Mouse (Mus musculus): ENCODE measurements around the gene Mfsd14a.
"Not testable (repeated sequence)": the region's sequence is repeated elsewhere in the genome, so short reads cannot be mapped to it uniquely, and the experiment has no call there.

Gene Mfsd14a

GRCm38 (mm10) chr3:116662463-116662863 is at the start of gene Mfsd14a:
TSS of gene Mfsd14a (minus strand) at chr3:116662677.
- DNase-seq, result peak; percentile 97

GRCm38 (mm10) chr3:116711624-116712435 is 49.4 kb upstream of the Mfsd14a start:
- DNase-seq, result peak; percentile 77

- DNase-seq, result peak; percentile 6
Measured at GRCm38 (mm10) chr3:116710941-116711340, 48.5 kb upstream of the Mfsd14a start.

GRCm38 (mm10) chr3:116705637-116706204 is 43.2 kb upstream of the Mfsd14a start:
- DNase-seq, result no peak

- DNase-seq, result no peak
Measured at GRCm38 (mm10) chr3:116703835-116704234, 41.4 kb upstream of the Mfsd14a start.

GRCm38 (mm10) chr3:116702647-116703272 is 40.3 kb upstream of the Mfsd14a start:
- no peak for DNase-seq

- DNase-seq, result no peak
Measured at GRCm38 (mm10) chr3:116701601-116702000, 39.1 kb upstream of the Mfsd14a start.

GRCm38 (mm10) chr3:116698786-116699185 is 36.3 kb upstream of the Mfsd14a start:
- DNase-seq, result no peak

- DNase-seq, result no peak
Measured at GRCm38 (mm10) chr3:116695666-116695985, 33.1 kb upstream of the Mfsd14a start.

- no peak for DNase-seq
Measured at GRCm38 (mm10) chr3:116694955-116695665, 32.6 kb upstream of the Mfsd14a start.

- DNase-seq, result no peak
Measured at GRCm38 (mm10) chr3:116694312-116694711, 31.8 kb upstream of the Mfsd14a start.

- no peak for DNase-seq
Measured at GRCm38 (mm10) chr3:116681160-116681559, 18.7 kb upstream of the Mfsd14a start, which contains the start of gene Gm43191. TSS of gene Gm43191 (minus strand) at chr3:116681260.

GRCm38 (mm10) chr3:116664281-116664680 is 1.8 kb upstream of the Mfsd14a start:
- DNase-seq, result not testable (repeated sequence)

GRCm38 (mm10) chr3:116661870-116662414 is 535 bp downstream of the Mfsd14a start:
- no peak for DNase-seq

GRCm38 (mm10) chr3:116661288-116661869 is 1.1 kb downstream of the Mfsd14a start:
- no peak for DNase-seq

GRCm38 (mm10) chr3:116659856-116660430 is 2.5 kb downstream of the Mfsd14a start:
- no peak for DNase-seq

- DNase-seq, result no peak
Measured at GRCm38 (mm10) chr3:116658928-116659565, 3.4 kb downstream of the Mfsd14a start.

GRCm38 (mm10) chr3:116656184-116656965 is 6.1 kb downstream of the Mfsd14a start:
- no peak for DNase-seq

- DNase-seq, result not testable (repeated sequence)
Measured at GRCm38 (mm10) chr3:116654051-116654450, 8.4 kb downstream of the Mfsd14a start.

- no peak for DNase-seq
Measured at GRCm38 (mm10) chr3:116653278-116653945, 9.1 kb downstream of the Mfsd14a start.

Measured in cerebellum, adult 11-12 months (tissue).